Mouse (Mus musculus): ENCODE results near the gene Riiad1.

The Riiad1 gene

GRCm38 (mm10) chr3:94480291-94480884 is at the start of gene Riiad1:
Gene Riiad1, minus strand, starts transcription at chr3:94480341.
- no peak for DNase-seq (ENCODE audit: low read depth, low spot score)

GRCm38 (mm10) chr3:94526731-94527130 is 46.6 kb upstream of the Riiad1 start:
- no peak for DNase-seq (ENCODE audit: low read depth, low spot score)

- DNase-seq (ENCODE audit: low read depth, low spot score) = no peak
Observed at GRCm38 (mm10) chr3:94506664-94507063, 26.5 kb upstream of the Riiad1 start.

- no peak for DNase-seq (ENCODE audit: low read depth, low spot score)
Observed at GRCm38 (mm10) chr3:94502243-94502642, 22.1 kb upstream of the Riiad1 start.

GRCm38 (mm10) chr3:94497162-94497561 is 17.0 kb upstream of the Riiad1 start:
- no peak for DNase-seq (ENCODE audit: low read depth, low spot score)

- no peak for DNase-seq (ENCODE audit: low read depth, low spot score)
Observed at GRCm38 (mm10) chr3:94487581-94487980, 7.4 kb upstream of the Riiad1 start.

GRCm38 (mm10) chr3:94485922-94486321 is 5.8 kb upstream of the Riiad1 start:
- no peak for DNase-seq (ENCODE audit: low read depth, low spot score)

- peak; percentile 68 for DNase-seq (ENCODE audit: low read depth, low spot score)
Observed at GRCm38 (mm10) chr3:94483790-94484439, 3.8 kb upstream of the Riiad1 start.

- DNase-seq (ENCODE audit: low read depth, low spot score) = no peak
Observed at GRCm38 (mm10) chr3:94482764-94483385, 2.7 kb upstream of the Riiad1 start.

- DNase-seq (ENCODE audit: low read depth, low spot score) = no peak
Observed at GRCm38 (mm10) chr3:94481429-94481828, 1.3 kb upstream of the Riiad1 start.

GRCm38 (mm10) chr3:94479564-94479963 is 577 bp downstream of the Riiad1 start:
- no peak for DNase-seq (ENCODE audit: low read depth, low spot score)

GRCm38 (mm10) chr3:94478591-94479169 is 1.5 kb downstream of the Riiad1 start:
- DNase-seq (ENCODE audit: low read depth, low spot score) = no peak

- peak; percentile 45 for DNase-seq (ENCODE audit: low read depth, low spot score)
Observed at GRCm38 (mm10) chr3:94477981-94478422, 2.1 kb downstream of the Riiad1 start, which contains the start of gene Celf3. Gene Celf3, plus strand, starts transcription at chr3:94478295.

GRCm38 (mm10) chr3:94477444-94477843 is 2.7 kb downstream of the Riiad1 start:
- no peak for DNase-seq (ENCODE audit: low read depth, low spot score)

GRCm38 (mm10) chr3:94476301-94477035 is 3.7 kb downstream of the Riiad1 start:
- no peak for DNase-seq (ENCODE audit: low read depth, low spot score)

GRCm38 (mm10) chr3:94473567-94474232 is 6.4 kb downstream of the Riiad1 start:
- no peak for DNase-seq (ENCODE audit: low read depth, low spot score)

- no peak for DNase-seq (ENCODE audit: low read depth, low spot score)
Observed at GRCm38 (mm10) chr3:94473115-94473505, 7.0 kb downstream of the Riiad1 start.

GRCm38 (mm10) chr3:94472447-94473114 is 7.6 kb downstream of the Riiad1 start:
- peak; percentile 51 for DNase-seq (ENCODE audit: low read depth, low spot score)

- no peak for DNase-seq (ENCODE audit: low read depth, low spot score)
Observed at GRCm38 (mm10) chr3:94468931-94469330, 11.2 kb downstream of the Riiad1 start.

GRCm38 (mm10) chr3:94465632-94466430 is 14.3 kb downstream of the Riiad1 start:
- no peak for DNase-seq (ENCODE audit: low read depth, low spot score)
